Mouse (Mus musculus) skeletal muscle tissue, postnatal 0 days (tissue): ENCODE data around the gene Ifit1. TPM values are rescaled to one million over a fixed set of nuclear protein-coding genes. Genes with fewer than 3 reads are reported as not detected.

Experiments
- polyA plus RNA-seq: library from polyadenylated mRNA; unstranded; fragments of >200 nt; fragmentation: Nextera tagmentation; extraction: Ambion mirVana; gene quantifications from 2 replicates; pipeline ENCODE4 v1.2.1, GENCODE M21; 2015

Ifit1 gene
- polyA plus RNA-seq: 1.8 and 2.1 TPM in 2 replicates

DNA sequence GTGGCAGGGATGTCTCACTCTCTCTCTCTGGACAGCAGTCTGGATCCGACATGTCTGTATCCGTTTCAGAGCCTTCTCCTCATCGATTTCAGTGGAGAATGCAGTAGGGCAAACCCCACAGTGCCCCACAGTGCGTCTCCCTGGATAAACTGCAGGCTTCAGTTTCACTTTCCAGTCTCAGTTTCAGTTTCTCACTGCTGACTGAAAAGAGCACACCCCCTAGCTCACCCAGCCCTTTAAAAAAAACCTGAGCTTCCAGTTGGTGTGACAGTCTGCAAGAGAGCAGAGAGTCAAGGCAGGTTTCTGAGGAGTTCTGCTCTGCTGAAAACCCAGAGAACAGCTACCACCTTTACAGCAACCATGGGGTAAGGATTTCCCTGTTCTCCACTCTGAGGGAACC is at the start of gene Ifit1, which contains the start of gene Ifit1bl2:
Gene Ifit1, plus strand, starts transcription at position 249 of the 400 bp plus-strand sequence.
Gene Ifit1bl2, minus strand, starts transcription at position 121 of the 400 bp plus-strand sequence.

DNA sequence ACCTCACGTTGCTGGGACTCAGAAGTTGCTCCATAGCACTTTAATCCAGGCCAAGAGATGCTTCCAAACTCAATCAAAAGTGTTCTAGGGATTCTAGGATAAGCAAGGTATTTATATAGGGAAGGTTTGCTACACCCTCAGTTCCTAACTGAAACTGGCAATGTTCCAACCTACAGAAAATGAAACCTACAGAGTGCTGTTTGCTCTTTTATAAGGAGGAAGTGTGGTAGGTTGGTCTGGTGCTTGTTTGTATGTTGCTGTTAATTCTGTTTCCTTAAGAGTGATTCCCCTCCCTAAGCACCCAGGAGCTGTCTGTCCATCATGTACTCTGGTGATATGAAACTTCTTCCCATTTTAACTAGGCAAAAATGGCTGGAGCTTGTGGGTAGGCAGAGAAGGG is 38.8 kb upstream of the Ifit1 start, which contains the start of gene Ifit1bl1:
Gene Ifit1bl1, minus strand, starts transcription at position 69 of the 400 bp plus-strand sequence.

DNA sequence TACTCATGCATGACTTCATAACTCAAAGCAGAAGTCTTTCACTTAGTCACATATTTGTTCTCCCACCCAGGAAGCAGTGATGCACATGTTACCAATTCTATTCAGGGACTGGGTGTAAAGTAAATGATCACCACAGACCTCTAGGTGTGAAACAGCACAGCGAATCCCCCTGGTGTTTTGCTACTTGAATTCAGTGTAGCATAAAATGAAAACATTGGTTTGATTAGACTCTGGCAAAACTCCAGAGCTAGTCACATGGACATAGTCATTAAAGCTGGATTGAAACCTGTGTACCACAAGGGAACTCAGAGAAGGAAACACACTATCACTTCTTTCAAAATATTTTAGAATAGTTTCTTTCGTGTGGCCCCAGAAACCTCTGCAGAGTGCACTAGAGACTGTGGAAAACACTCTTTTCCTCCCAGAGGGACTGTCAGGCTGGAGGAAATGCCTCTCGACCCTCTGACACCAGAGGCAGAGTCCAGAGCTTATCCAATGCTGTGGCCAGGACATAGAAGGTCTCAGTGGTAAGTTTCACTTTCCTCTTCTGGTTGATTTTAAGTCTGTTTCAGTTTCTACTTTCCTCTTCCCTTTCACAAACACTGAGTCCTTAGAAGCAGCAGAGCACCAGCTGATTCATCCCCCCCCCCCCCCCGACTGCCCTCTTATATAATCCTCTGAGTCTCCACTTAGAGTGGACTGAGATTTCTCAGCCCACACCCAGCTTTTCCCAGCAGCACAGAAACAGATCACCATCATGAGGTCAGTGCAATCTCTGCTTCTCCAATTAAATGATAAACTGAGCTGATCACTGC is 33.2 kb upstream of the Ifit1 start, which contains the start of gene Ifit3b:
Gene Ifit3b, plus strand, starts transcription at position 734 of the 815 bp plus-strand sequence.

Other genes starting within 250 kb of the Ifit1 start
- 1.0 and 1.1 TPM in 2 replicates for gene Ch25h, start 165.7 kb upstream of the Ifit1 start, polyA plus RNA-seq
- gene Lipa, start 113.4 kb upstream of the Ifit1 start, polyA plus RNA-seq: 14.9 and 19.3 TPM in 2 replicates
- gene Ifit2, start 90.2 kb upstream of the Ifit1 start, polyA plus RNA-seq: 6.0 and 6.3 TPM in 2 replicates
- gene Ifit3, start 57.3 kb upstream of the Ifit1 start, polyA plus RNA-seq: 4.4 and 4.5 TPM in 2 replicates
- 0.77 and 0.79 TPM in 2 replicates for gene Ifit1bl1, start 38.9 kb upstream of the Ifit1 start, polyA plus RNA-seq
- 0.92 and 1.2 TPM in 2 replicates for gene Ifit3b, start 32.9 kb upstream of the Ifit1 start, polyA plus RNA-seq
- 0.12 and 0.16 TPM in 2 replicates for gene Ifit1bl2, start 128 bp upstream of the Ifit1 start, polyA plus RNA-seq
- 3.6 and 4.6 TPM in 2 replicates for gene Slc16a12, start 106.4 kb downstream of the Ifit1 start, polyA plus RNA-seq
- gene Pank1, start 238.6 kb downstream of the Ifit1 start, polyA plus RNA-seq: 6.6 and 8.1 TPM in 2 replicates